Mouse (Mus musculus) C2C12 (cell line): ENCODE results near the gene Tmem117.

Source experiments
- CTCF ChIP-seq: IDR thresholded peaks from one replicate; pipeline ENCODE4 v1.5.1; 2011; ENCODE audit not compliant: control insufficient read depth, insufficient read depth, insufficient read length
- FOSL1 ChIP-seq: IDR thresholded peaks from one replicate; pipeline ENCODE4 v1.8.0; 2011; ENCODE audit warnings: mild to moderate bottlenecking, low read length; ENCODE audit not compliant: poor library complexity, insufficient read depth, severe bottlenecking
- MYOG ChIP-seq: IDR thresholded peaks from one replicate; pipeline ENCODE4 v1.6.1; 2011; ENCODE audit not compliant: control insufficient read depth, insufficient read length; ENCODE audit errors: extremely low read depth
- USF1 ChIP-seq: IDR thresholded peaks from one replicate; pipeline ENCODE4 v1.6.1; 2011; ENCODE audit warnings: low read depth, mild to moderate bottlenecking, control low read depth, moderate library complexity

GRCm38 (mm10) chr15:95108626-95109025 lies 479.6 kb downstream of the Tmem117 start:
- no peak for TF ChIP-seq CTCF
- TF ChIP-seq FOSL1, result no peak
- no peak for TF ChIP-seq MYOG
- TF ChIP-seq USF1, result no peak
